Mouse (Mus musculus) stomach, postnatal 0 days (tissue): Measurements from ENCODE around the gene Dpy19l3.

Experiments used
- CTCF ChIP-seq: IDR thresholded peaks from 2 replicates; pipeline ENCODE4 v1.5.1; 2016; ENCODE audit warnings: antibody characterized with exemption, low read depth, mild to moderate bottlenecking, moderate library complexity
- EP300 ChIP-seq: optimal IDR thresholded peaks from 2 replicates; pipeline ENCODE3; 2016; ENCODE audit warnings: antibody characterized with exemption

DNA sequence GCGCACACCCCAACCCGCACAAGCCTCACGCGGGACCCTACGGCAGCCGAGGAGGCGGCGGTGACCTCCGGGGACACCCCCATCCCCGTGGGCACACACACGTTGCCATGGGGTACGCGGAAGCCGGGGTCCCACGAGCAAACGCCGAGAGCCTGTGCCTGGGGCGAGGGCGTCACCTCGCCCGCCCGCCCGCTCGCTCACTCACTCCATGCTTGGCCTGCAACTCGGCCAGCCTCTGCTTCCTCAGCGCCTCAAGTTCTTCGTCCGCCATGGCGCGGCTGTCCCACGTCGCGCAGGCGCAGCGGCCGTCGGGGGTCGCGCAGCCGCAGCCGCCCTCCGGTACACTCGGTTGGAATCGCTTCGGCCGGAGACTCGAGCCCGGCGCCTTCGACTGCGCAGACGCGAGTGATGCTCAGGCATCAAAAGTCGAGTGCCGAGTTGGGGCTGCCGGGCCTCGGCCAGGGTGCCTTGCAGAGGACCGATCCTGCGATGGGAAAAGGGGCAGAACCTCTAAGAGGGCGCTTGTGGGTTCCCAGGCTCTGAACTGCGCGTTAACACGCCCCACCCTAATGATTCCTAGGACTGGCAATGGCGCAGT lies 107.1 kb downstream of the Dpy19l3 start, which contains the start of gene Pdcd5:
- TF ChIP-seq CTCF (peak; percentile 27), EP300 (no peak)
